Mouse (Mus musculus): Measurements from ENCODE around the gene Lpp. TPM values are rescaled to one million over a fixed set of nuclear protein-coding genes. Genes with fewer than 3 reads are reported as not detected.

Gene Lpp
- total and polyA plus RNA-seq, 3 experiments, result not detected

DNA sequence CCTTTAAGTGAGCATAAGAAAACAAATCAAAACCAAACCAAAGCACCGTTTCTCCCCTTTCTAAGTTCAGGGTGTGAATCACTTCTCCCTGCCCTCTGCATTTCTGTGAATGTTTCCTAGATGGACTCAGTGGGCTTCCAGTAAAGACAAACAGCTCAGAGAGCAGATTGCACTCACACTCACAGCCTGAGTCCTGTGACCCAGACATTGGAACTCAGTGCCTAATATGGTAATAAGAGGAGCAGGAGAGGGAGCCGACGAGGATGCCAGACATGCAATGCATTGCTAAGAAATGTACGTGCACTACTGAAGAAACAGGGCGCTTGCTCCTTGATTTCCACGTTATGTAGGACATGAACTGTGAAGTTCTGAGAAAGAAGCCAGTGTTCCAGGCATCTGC is 101.2 kb downstream of the Lpp start:
- TF ChIP-seq MAFK (IDR thresholded peaks at IDR 0.05; ENCODE audit: borderline replicate concordance, low read depth, low read length) (no peak), POLR2A (IDR thresholded peaks at IDR 0.05; ENCODE audit: control insufficient read depth in 1 of 2, insufficient read depth in 1 of 2, low read depth in 1 of 2, low read length in 2 of 2, poor library complexity in 1 of 2) (no peak), POLR2AphosphoS2 (IDR thresholded peaks at IDR 0.05; ENCODE audit: low read length) (no peak), JUND (IDR thresholded peaks at IDR 0.05; ENCODE audit: low read depth, low read length) (no peak), BHLHE40 (IDR thresholded peaks at IDR 0.05; ENCODE audit: borderline replicate concordance, low read depth, low read length) (no peak), CHD2 (IDR thresholded peaks at IDR 0.05; ENCODE audit: low read length) (no peak), CHD1 (IDR thresholded peaks at IDR 0.05; ENCODE audit: low read depth, low read length) (no peak), POLR2AphosphoS5 (IDR thresholded peaks at IDR 0.05; ENCODE audit: borderline replicate concordance, low read depth, low read length) (no peak), SMC3 (IDR thresholded peaks at IDR 0.05; ENCODE audit: low read depth, low read length) (no peak), HCFC1 (IDR thresholded peaks at IDR 0.05; ENCODE audit: low read depth, low read length) (no peak), USF2 (IDR thresholded peaks at IDR 0.05; ENCODE audit: borderline replicate concordance in 1 of 2, insufficient read depth in 1 of 2, low read depth in 1 of 2, low read length in 2 of 2) (no peak), MEF2A (IDR thresholded peaks at IDR 0.05; ENCODE audit: extremely low read depth, insufficient replicate concordance, low read depth, low read length, poor library complexity, severe bottlenecking) (no peak)
- Histone ChIP-seq H3K27me3 (ENCODE audit: control insufficient read depth in 1 of 2, insufficient read depth in 2 of 2, low read length in 2 of 2) (no peaks in the 10 kb centered on the region), H3K27ac (ENCODE audit: control insufficient read depth, low read depth, low read length) (no peak overlapping the region), H3K4me1 (ENCODE audit: control insufficient read depth in 1 of 2, insufficient read depth in 2 of 2, low read length in 2 of 2) (no peaks in the 10 kb centered on the region), H3K4me3 (ENCODE audit: control insufficient read depth in 1 of 2, insufficient read depth in 1 of 2, low read depth in 2 of 2, low read length in 2 of 2) (no peak overlapping the region), H3K9me3 (replicated peaks; ENCODE audit: insufficient read depth, low read length) (no peaks in the 10 kb centered on the region), H3K79me2 (ENCODE audit: control insufficient read depth, insufficient read depth, low read length, poor library complexity) (no peaks in the 10 kb centered on the region), H3K9ac (ENCODE audit: control insufficient read depth, low read depth, low read length, poor library complexity, severe bottlenecking) (no peak overlapping the region), H3K36me3 (ENCODE audit: control insufficient read depth in 1 of 2, insufficient read depth in 2 of 2, low read length in 2 of 2) (no peaks in the 10 kb centered on the region)
- DNase-seq (ENCODE audit: low read depth, low spot score), result no peak

DNA sequence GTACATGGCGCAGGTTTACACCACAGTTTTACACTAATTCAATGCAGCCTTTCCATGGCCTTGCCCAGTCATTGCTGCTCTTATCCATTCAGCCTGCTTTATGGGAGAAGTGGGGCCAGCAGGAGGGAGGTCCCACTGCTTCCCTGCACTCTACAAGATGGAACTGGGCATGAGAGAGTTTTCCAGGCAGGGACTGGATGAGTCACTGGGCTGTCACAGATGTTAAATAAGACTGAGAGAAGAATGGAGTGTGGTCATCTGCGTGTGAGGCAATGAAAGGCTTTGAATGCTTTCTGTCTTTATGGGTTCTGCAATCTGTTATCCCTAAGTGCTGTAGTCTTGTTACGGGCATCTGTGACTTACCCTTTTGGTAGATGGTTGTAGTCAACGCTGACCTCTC is 102.2 kb downstream of the Lpp start:
- no peaks in the 10 kb centered on the region for H3K4me1 ChIP-seq (ENCODE audit: control insufficient read depth in 1 of 2, insufficient read depth in 2 of 2, low read length in 2 of 2)
- DNase-seq (ENCODE audit: low read depth, low spot score), result no peak
- no peaks in the 10 kb centered on the region for H3K27me3 ChIP-seq (ENCODE audit: control insufficient read depth in 1 of 2, insufficient read depth in 2 of 2, low read length in 2 of 2)
- H3K9ac ChIP-seq (ENCODE audit: control insufficient read depth, low read depth, low read length, poor library complexity, severe bottlenecking), result no peak overlapping the region
- H3K27ac ChIP-seq (ENCODE audit: control insufficient read depth, low read depth, low read length), result no peak overlapping the region
- no peak for TF ChIP-seq ZMIZ1 (IDR thresholded peaks at IDR 0.05; ENCODE audit: low read depth, low read length)
- no peaks in the 10 kb centered on the region for H3K9me3 ChIP-seq (replicated peaks; ENCODE audit: insufficient read depth, low read length)
- no peak overlapping the region for H3K4me3 ChIP-seq (ENCODE audit: control insufficient read depth in 1 of 2, insufficient read depth in 1 of 2, low read depth in 2 of 2, low read length in 2 of 2)
- no peaks in the 10 kb centered on the region for H3K79me2 ChIP-seq (ENCODE audit: control insufficient read depth, insufficient read depth, low read length, poor library complexity)
- no peaks in the 10 kb centered on the region for H3K36me3 ChIP-seq (ENCODE audit: control insufficient read depth in 1 of 2, insufficient read depth in 2 of 2, low read length in 2 of 2)

DNA sequence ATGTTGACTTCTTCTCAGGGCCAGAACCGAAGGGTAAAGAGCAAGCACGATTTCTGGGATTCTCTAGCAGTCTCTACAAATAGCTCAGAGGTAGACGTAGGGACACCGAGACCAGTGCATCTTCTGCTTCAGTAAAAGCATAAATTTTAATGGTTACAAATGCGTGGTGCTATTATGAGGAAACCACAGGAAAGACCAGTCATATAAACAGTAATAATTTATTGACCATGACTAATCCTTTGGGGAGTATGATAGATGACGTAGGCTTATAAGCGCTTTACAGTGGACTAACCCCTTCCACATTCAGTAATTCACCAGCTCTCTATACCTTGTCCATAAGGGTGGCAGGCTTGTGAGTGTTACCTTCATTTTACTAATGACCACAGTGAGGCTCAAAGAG is 103.3 kb downstream of the Lpp start:
- Histone ChIP-seq H3K9me3 (replicated peaks; ENCODE audit: insufficient read depth, low read length) (no peaks in the 10 kb centered on the region), H3K4me3 (ENCODE audit: control insufficient read depth in 1 of 2, insufficient read depth in 1 of 2, low read depth in 2 of 2, low read length in 2 of 2) (no peak overlapping the region), H3K27ac (ENCODE audit: control insufficient read depth, low read depth, low read length) (no peak overlapping the region), H3K9ac (ENCODE audit: control insufficient read depth, low read depth, low read length, poor library complexity, severe bottlenecking) (no peak overlapping the region), H3K4me1 (ENCODE audit: control insufficient read depth in 1 of 2, insufficient read depth in 2 of 2, low read length in 2 of 2) (no peaks in the 10 kb centered on the region), H3K36me3 (ENCODE audit: control insufficient read depth in 1 of 2, insufficient read depth in 2 of 2, low read length in 2 of 2) (no peaks in the 10 kb centered on the region), H3K79me2 (ENCODE audit: control insufficient read depth, insufficient read depth, low read length, poor library complexity) (no peaks in the 10 kb centered on the region), H3K27me3 (ENCODE audit: control insufficient read depth in 1 of 2, insufficient read depth in 2 of 2, low read length in 2 of 2) (no peaks in the 10 kb centered on the region)
- DNase-seq (ENCODE audit: low read depth, low spot score), result no peak
- TF ChIP-seq ZMIZ1 (IDR thresholded peaks at IDR 0.05; ENCODE audit: low read depth, low read length), result no peak
- TF ChIP-seq ZC3H11A (IDR thresholded peaks at IDR 0.05; ENCODE audit: low read depth, low read length), result no peak
- no peak for TF ChIP-seq POLR2AphosphoS2 (IDR thresholded peaks at IDR 0.05; ENCODE audit: low read length)
- TF ChIP-seq ZNF384 (IDR thresholded peaks at IDR 0.05; ENCODE audit: low read depth, low read length), result no peak
- no peak for TF ChIP-seq GABPA (IDR thresholded peaks at IDR 0.05; ENCODE audit: low read depth, low read length)
- TF ChIP-seq MAFK (IDR thresholded peaks at IDR 0.05; ENCODE audit: borderline replicate concordance, low read depth, low read length), result no peak
- TF ChIP-seq GATA1 (IDR thresholded peaks at IDR 0.05; ENCODE audit: low read depth, low read length), result no peak
- no peak for TF ChIP-seq KAT2A (conservative IDR thresholded peaks at IDR 0.05; ENCODE audit: low read depth, low read length)
- no peak for TF ChIP-seq JUND (IDR thresholded peaks at IDR 0.05; ENCODE audit: low read depth, low read length)
- TF ChIP-seq RCOR1 (IDR thresholded peaks at IDR 0.05; ENCODE audit: low read depth, low read length), result no peak
- no peak for TF ChIP-seq USF2 (IDR thresholded peaks at IDR 0.05; ENCODE audit: borderline replicate concordance in 1 of 2, insufficient read depth in 1 of 2, low read depth in 1 of 2, low read length in 2 of 2)
- no peak for TF ChIP-seq MYC (IDR thresholded peaks at IDR 0.05; ENCODE audit: low read depth, low read length)
- TF ChIP-seq MAX (IDR thresholded peaks at IDR 0.05; ENCODE audit: low read length), result no peak
